Mouse (Mus musculus) cerebellum, adult 2 months (tissue): Measurements from ENCODE around the gene Chtf18. TPM values are rescaled to one million over a fixed set of nuclear protein-coding genes. Genes with fewer than 3 reads are reported as not detected.

Source experiments
- DNase-seq, 2 experiments: peaks; one replicate each; pipeline ENCODE4 v3.0.0; 2021
- H3K27ac ChIP-seq: fragments of 200-500 bp; 2 replicates; pipeline ENCODE4 v1.5.1; 2012; ENCODE audit warnings: low read length, control low read depth, inconsistent platforms; ENCODE audit not compliant: insufficient read depth
- H3K27me3 ChIP-seq: fragments of 200-500 bp; 2 replicates; pipeline ENCODE4 v1.6.1; 2012; ENCODE audit warnings: inconsistent platforms, mild to moderate bottlenecking, low read length, moderate library complexity; ENCODE audit not compliant: control insufficient read depth, insufficient read depth
- H3K4me1 ChIP-seq: fragments of 200-500 bp; 2 replicates; pipeline ENCODE4 v1.6.1; 2011; ENCODE audit warnings: low read length; ENCODE audit not compliant: control insufficient read depth, insufficient read depth
- H3K4me3 ChIP-seq: fragments of 200-500 bp; replicated peaks from 2 replicates; pipeline ENCODE3; 2011; ENCODE audit warnings: mild to moderate bottlenecking, low read depth, low read length, control low read depth; ENCODE audit not compliant: insufficient read depth
- CTCF ChIP-seq: fragments of 200-500 bp; IDR thresholded peaks from 2 replicates; pipeline ENCODE4 v1.5.1; 2011; ENCODE audit warnings: low read depth, mild to moderate bottlenecking, control low read depth, low read length, moderate library complexity, borderline replicate concordance; ENCODE audit not compliant: insufficient read depth
- POLR2A ChIP-seq: fragments of 200-500 bp; IDR thresholded peaks from 2 replicates; pipeline ENCODE4 v1.6.1; 2011; ENCODE audit warnings: low read length, control low read depth, borderline replicate concordance; ENCODE audit not compliant: insufficient read depth
- WGBS: fragments of 180-500 bp; shearing (Covaris S2); methylation state at CpG from one replicate; pipeline ENCODE4 v1.1.7; 2018; 5-methylcytosine and 5-hydroxymethylcytosine counted together
- polyA plus RNA-seq: library from polyadenylated mRNA; depleted of rRNA; stranded (reverse); fragments of >200 nt; gene quantifications from 2 replicates; pipeline ENCODE4 v1.2.3, GENCODE M21; 2012; rRNA removed

The Chtf18 gene
- 3.7 and 4.1 TPM in 2 replicates for polyA plus RNA-seq

DNA sequence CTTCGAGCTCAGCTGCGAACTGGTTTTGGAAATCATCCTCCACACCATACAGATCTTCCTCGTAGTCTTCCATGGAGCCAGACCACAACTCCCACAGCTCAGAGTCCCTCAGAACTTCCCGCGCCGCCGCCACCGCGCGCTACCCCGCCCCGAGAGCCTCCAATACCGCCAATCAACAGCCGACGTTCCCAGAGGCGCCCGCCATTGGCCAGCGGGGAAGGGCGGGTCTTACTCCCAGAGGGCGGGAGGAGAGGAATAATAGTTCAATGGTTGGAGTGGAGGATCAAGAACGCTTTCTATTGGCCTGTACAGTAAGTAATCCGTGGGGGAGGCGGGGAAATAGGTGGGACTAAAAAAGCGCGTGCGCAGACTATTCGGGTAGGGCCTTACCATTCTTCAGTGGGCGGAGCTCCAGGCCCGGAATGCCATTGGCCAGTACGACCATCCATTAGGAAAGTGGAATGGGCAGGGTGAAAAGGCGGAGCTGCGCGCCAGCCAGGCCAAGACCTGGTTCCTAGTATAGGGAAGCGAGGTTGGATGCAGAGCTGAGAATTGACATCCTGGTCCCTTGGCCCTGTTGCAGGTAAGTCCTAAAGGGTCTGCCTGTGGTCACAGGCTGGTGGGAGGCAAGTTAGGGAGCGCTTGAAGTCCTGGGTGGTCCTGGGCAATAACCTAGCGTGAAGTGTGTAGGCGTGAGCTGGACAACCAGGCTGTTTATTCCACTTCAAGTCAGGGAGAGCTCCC lies at the start of gene Chtf18, which contains the start of gene Rpusd1:
TSS of gene Chtf18 (minus strand) at position 155 of the 744 bp plus-strand sequence.
TSS of gene Rpusd1 (plus strand) at position 406 of the 744 bp plus-strand sequence.
- DNase-seq, result peak; percentile 99 to 100
- Histone ChIP-seq H3K27me3 (no peaks in the 10 kb centered on the region), H3K4me3 (peak within 1 kb of the TSS; percentile 95), H3K4me1 (peaks cover 9% of the 10 kb centered on the region), H3K27ac (0 out of 2 replicates have a peak within 1 kb of the TSS, but pooled peaks have one; percentile 48)
- WGBS, result under 1% methylated on average over 37 of the region's 37 CpGs
- TF ChIP-seq CTCF, result no peak
- peak; percentile 92; the same call in 1 of the 2 replicates for TF ChIP-seq POLR2A

DNA sequence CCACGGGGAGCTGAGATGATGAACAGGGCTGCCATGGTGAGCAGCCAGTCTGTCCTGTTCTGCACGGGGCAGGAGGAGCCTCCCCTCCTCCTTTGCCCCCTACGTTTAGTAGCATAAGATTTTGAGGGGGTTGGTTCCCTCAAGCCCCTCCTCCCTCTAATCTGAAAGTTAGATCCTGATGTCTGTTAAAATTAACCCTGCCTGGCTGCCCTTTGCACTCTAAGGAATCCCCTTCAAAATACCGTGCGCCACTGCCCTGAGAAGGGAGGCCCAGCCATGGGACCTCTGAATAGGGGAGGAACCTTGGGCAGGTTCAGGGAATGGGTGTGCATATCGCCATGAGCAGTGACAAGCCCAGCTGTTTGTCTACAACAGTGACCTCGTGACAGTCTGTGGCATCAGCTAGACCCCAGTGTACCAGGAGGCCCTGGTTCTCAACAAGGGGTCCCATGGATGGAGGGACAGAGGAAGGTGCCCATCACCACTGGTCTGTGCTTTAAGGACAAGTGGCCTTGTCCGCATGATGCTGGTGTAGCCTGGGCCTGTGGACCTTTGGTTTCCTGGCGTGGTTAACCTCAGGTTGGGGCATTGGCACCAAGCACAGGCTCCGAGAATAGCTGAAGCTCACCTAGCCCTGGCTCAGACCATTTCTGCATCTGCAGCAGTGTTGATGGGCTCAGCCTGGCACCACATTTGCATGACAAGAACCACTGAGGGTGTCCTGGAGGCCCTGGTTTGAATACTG lies 48.3 kb upstream of the Chtf18 start:
- TF ChIP-seq POLR2A (no peak), CTCF (no peak)
- no peaks in the 10 kb centered on the region for H3K27me3 ChIP-seq
- DNase-seq, result no peak
- 0 out of 2 replicates have a peak, but pooled peaks cover 6% of the 10 kb centered on the region for H3K4me1 ChIP-seq
- no peak overlapping the region for H3K27ac ChIP-seq
- 65% methylated on average over 10 of the region's 10 CpGs for WGBS
- H3K4me3 ChIP-seq, result no peak overlapping the region

- Histone ChIP-seq H3K27ac (peak within 1 kb of the TSS; percentile 59; the same call in 1 of the 2 replicates), H3K4me3 (peak within 1 kb of the TSS; percentile 75), H3K27me3 (no peaks in the 10 kb centered on the region), H3K4me1 (0 out of 2 replicates have a peak, but pooled peaks cover 6% of the 10 kb centered on the region)
- peak; percentile 97 to 99 for DNase-seq
- peak; percentile 79 for TF ChIP-seq POLR2A
- TF ChIP-seq CTCF, result peak; percentile 95
- under 1% methylated on average over 37 of the region's 37 CpGs for WGBS
Observed at GRCm38 (mm10) chr17:25773549-25774120, 46.4 kb upstream of the Chtf18 start, which contains the start of gene Narfl. Gene Narfl (plus strand): TSS chr17:25773776.

DNA sequence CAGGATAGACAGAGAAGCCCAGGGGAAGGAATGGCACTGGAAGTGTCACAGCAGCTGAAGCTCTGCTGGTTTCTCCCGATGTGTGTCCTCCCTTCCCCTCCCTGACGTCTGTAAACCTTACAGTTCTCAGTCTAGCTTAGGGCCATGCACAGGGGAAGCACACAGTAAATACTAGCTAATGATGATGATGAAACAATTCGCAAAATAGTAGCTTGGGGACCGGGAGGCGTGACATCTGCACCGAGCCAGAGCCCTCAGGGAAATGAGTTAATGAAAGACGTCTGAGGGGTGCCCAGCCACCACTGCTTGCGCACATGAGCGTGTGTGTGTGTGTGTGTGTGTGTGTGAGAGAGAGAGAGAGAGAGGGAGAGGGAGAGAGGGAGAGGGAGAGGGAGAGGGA lies 42.1 kb upstream of the Chtf18 start:
- no peak for TF ChIP-seq CTCF
- TF ChIP-seq POLR2A, result no peak
- no peak for DNase-seq
- 46% methylated on average over 9 of the region's 9 CpGs for WGBS

DNA sequence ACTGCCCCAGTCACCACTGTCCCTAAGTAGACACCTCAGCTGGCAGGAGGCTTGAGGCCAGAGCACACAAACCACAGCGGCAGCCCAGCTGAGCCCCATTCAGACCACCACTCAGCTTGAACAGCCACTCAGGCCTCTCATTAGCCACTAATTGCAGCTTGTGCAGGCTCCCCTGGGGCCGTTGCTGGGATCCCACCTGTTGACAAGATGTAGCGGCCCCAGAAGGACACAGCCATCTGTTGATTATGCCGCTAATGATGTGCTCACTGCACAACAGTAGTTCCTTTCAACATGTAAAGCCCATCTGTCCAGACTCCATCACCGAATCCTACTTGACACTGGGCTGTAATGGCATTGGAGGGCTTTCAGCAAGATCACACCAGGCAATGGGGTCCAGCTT lies 38.7 kb upstream of the Chtf18 start:
- H3K27ac ChIP-seq, result no peak overlapping the region
- TF ChIP-seq POLR2A (no peak), CTCF (no peak)
- no peak overlapping the region for H3K4me3 ChIP-seq
- no peaks in the 10 kb centered on the region for H3K27me3 ChIP-seq
- WGBS, result 13% methylated on average over 5 of the region's 5 CpGs
- no peak for DNase-seq
- no peaks in the 10 kb centered on the region for H3K4me1 ChIP-seq

More for the DNA sequence above, 42.1 kb upstream of the Chtf18 start:
- Histone ChIP-seq H3K4me3 (no peak overlapping the region), H3K4me1 (0 out of 2 replicates have a peak, but pooled peaks cover 2% of the 10 kb centered on the region), H3K27ac (no peak overlapping the region), H3K27me3 (no peaks in the 10 kb centered on the region)

- 46% methylated on average over 3 of the region's 3 CpGs for WGBS
- H3K4me3 ChIP-seq, result no peak overlapping the region
- no peak for DNase-seq
- no peaks in the 10 kb centered on the region for H3K27me3 ChIP-seq
- H3K27ac ChIP-seq, result no peak overlapping the region
- TF ChIP-seq CTCF (no peak), POLR2A (no peak)
- H3K4me1 ChIP-seq, result no peaks in the 10 kb centered on the region
Observed at GRCm38 (mm10) chr17:25762591-25762990, 35.4 kb upstream of the Chtf18 start.

- 7% methylated on average over 4 of the region's 4 CpGs for WGBS
- no peaks in the 10 kb centered on the region for H3K27me3 ChIP-seq
- TF ChIP-seq POLR2A, result no peak
- H3K4me3 ChIP-seq, result no peak overlapping the region
- H3K4me1 ChIP-seq, result no peaks in the 10 kb centered on the region
- peak in 1 of 2 experiments; percentile 26 for DNase-seq
- no peak overlapping the region for H3K27ac ChIP-seq
Observed at GRCm38 (mm10) chr17:25761561-25761970, 34.3 kb upstream of the Chtf18 start.
